Mouse (Mus musculus) kidney, adult 2 months (tissue): ENCODE measurements around the gene Swi5. TPM values are rescaled to one million over a fixed set of nuclear protein-coding genes. Genes with fewer than 3 reads are reported as not detected.

ENCODE experiments used
- DNase-seq: peaks from one replicate; pipeline ENCODE4 v3.0.0; 2021
- H3K27ac ChIP-seq: fragments of 200-500 bp; 2 replicates; pipeline ENCODE4 v1.5.1; 2012; ENCODE audit warnings: low read depth, low read length, control low read depth, inconsistent platforms; ENCODE audit not compliant: insufficient read depth
- H3K27me3 ChIP-seq: fragments of 200-500 bp; replicated peaks from 2 replicates; pipeline ENCODE4 v1.6.1; 2012; ENCODE audit warnings: mild to moderate bottlenecking, moderate library complexity, low read length, inconsistent platforms; ENCODE audit not compliant: control insufficient read depth, insufficient read depth
- H3K36me3 ChIP-seq: fragments of 200-500 bp; 2 replicates; pipeline ENCODE4 v1.6.1; 2012; ENCODE audit warnings: mild to moderate bottlenecking, moderate library complexity, low read length, inconsistent platforms; ENCODE audit not compliant: control insufficient read depth, insufficient read depth
- H3K4me1 ChIP-seq: fragments of 200-500 bp; 2 replicates; pipeline ENCODE4 v1.6.1; 2011; ENCODE audit warnings: low read length; ENCODE audit not compliant: control insufficient read depth, insufficient read depth
- H3K4me3 ChIP-seq: fragments of 200-500 bp; 2 replicates; pipeline ENCODE4 v1.5.1; 2011; ENCODE audit warnings: mild to moderate bottlenecking, low read depth, low read length, control low read depth; ENCODE audit not compliant: insufficient read depth
- CTCF ChIP-seq: fragments of 200-500 bp; conservative IDR thresholded peaks from 2 replicates; pipeline ENCODE4 v1.5.1; 2011; ENCODE audit warnings: low read depth, mild to moderate bottlenecking, control low read depth, low read length, moderate library complexity, mixed read lengths; ENCODE audit not compliant: insufficient read depth, insufficient read length
- POLR2A ChIP-seq: fragments of 200-500 bp; IDR thresholded peaks from one replicate; pipeline ENCODE4 v1.6.1; 2011; ENCODE audit warnings: low read depth, low read length, control low read depth
- WGBS: fragments of 180-500 bp; shearing (Covaris S2); methylation state at CpG from one replicate; pipeline ENCODE4 v1.1.7; 2018; 5-methylcytosine and 5-hydroxymethylcytosine counted together
- polyA plus RNA-seq: library from polyadenylated mRNA; depleted of rRNA; stranded (reverse); fragments of >200 nt; gene quantifications from 2 replicates; pipeline ENCODE4 v1.2.3, GENCODE M21; 2012

The Swi5 gene
- polyA plus RNA-seq, 1 experiment: 242 TPM

- TF ChIP-seq CTCF (no peak), POLR2A (no peak)
- peak; percentile 75 for DNase-seq
- Histone ChIP-seq H3K27ac (no peak overlapping the region), H3K36me3 (no peaks in the 10 kb centered on the region; the same call in 1 of the 2 replicates), H3K27me3 (no peaks in the 10 kb centered on the region), H3K4me3 (no peak overlapping the region), H3K4me1 (no peaks in the 10 kb centered on the region)
- 67% methylated on average over 10 of the region's 10 CpGs for WGBS
These were observed 39.2 kb downstream of the Swi5 start for GRCm38 (mm10) chr2:32248377-32249361.

GRCm38 (mm10) chr2:32246741-32247140 is 41.1 kb downstream of the Swi5 start:
- Histone ChIP-seq H3K4me3 (no peak overlapping the region), H3K27me3 (no peaks in the 10 kb centered on the region), H3K27ac (no peak overlapping the region), H3K36me3 (no peaks in the 10 kb centered on the region; the same call in none of the 2 replicates), H3K4me1 (no peaks in the 10 kb centered on the region)
- WGBS: 81% methylated on average over 4 of the region's 4 CpGs
- no peak for DNase-seq
- TF ChIP-seq CTCF: no peak
- TF ChIP-seq POLR2A: no peak

- TF ChIP-seq POLR2A (no peak), CTCF (no peak)
- H3K4me3 ChIP-seq: no peak overlapping the region
- peak overlapping the region; percentile 26; the same call in 1 of the 2 replicates for H3K27ac ChIP-seq
- no peaks in the 10 kb centered on the region for H3K4me1 ChIP-seq
- H3K27me3 ChIP-seq: no peaks in the 10 kb centered on the region
- peak; percentile 53 for DNase-seq
- no peaks in the 10 kb centered on the region; the same call in none of the 2 replicates for H3K36me3 ChIP-seq
- WGBS: 61% methylated on average over 4 of the region's 4 CpGs
These were observed 44.9 kb downstream of the Swi5 start for GRCm38 (mm10) chr2:32242986-32243385.

- Histone ChIP-seq H3K36me3 (no peaks in the 10 kb centered on the region; the same call in 1 of the 2 replicates), H3K27me3 (no peaks in the 10 kb centered on the region), H3K4me3 (no peak overlapping the region), H3K27ac (no peak overlapping the region), H3K4me1 (no peaks in the 10 kb centered on the region; the same call in 1 of the 2 replicates)
- no peak for DNase-seq
- TF ChIP-seq CTCF (no peak), POLR2A (no peak)
- 87% methylated on average over 5 of the region's 5 CpGs for WGBS
These were observed 47.3 kb downstream of the Swi5 start for GRCm38 (mm10) chr2:32240591-32240990.

- no peak overlapping the region for H3K4me3 ChIP-seq
- H3K27me3 ChIP-seq: no peaks in the 10 kb centered on the region
- DNase-seq: no peak
- H3K36me3 ChIP-seq: no peaks in the 10 kb centered on the region; the same call in 1 of the 2 replicates
- WGBS: 90% methylated on average over 9 of the region's 9 CpGs
- H3K4me1 ChIP-seq: no peaks in the 10 kb centered on the region; the same call in 1 of the 2 replicates
- TF ChIP-seq CTCF: no peak
- TF ChIP-seq POLR2A: no peak
- H3K27ac ChIP-seq: no peak overlapping the region
These were observed 49.0 kb downstream of the Swi5 start for GRCm38 (mm10) chr2:32238708-32239435.

- peak overlapping the region; percentile 56; the same call in 1 of the 2 replicates for H3K4me3 ChIP-seq
These were observed 50.3 kb downstream of the Swi5 start for GRCm38 (mm10) chr2:32237571-32237970.

More at GRCm38 (mm10) chr2:32237571-32237970, 50.3 kb downstream of the Swi5 start:
- H3K36me3 ChIP-seq: no peaks in the 10 kb centered on the region
- no peaks in the 10 kb centered on the region; the same call in 1 of the 2 replicates for H3K4me1 ChIP-seq
- H3K27me3 ChIP-seq: no peaks in the 10 kb centered on the region
- DNase-seq: no peak
- H3K27ac ChIP-seq: peak overlapping the region; percentile 41; the same call in 1 of the 2 replicates
- TF ChIP-seq POLR2A (no peak), CTCF (no peak)
- 20% methylated on average over 4 of the region's 4 CpGs for WGBS
